In genomic region chr12:111143509-111144063, GRCm38 (mm10) we compare ENCODE assay signal across 8 mouse cellular contexts. TPM values are rescaled to one million over a fixed set of nuclear protein-coding genes. Genes with fewer than 3 reads are reported as not detected.
DNase-seq lines count a peak whose midpoint lies in the region; ATAC-seq and TF ChIP-seq lines count a peak whose summit lies in the region.

No protein-coding gene starts in this region.

- TF ChIP-seq POLR2A in lung, adult 2 months (IDR thresholded peaks at IDR 0.05; ENCODE audit: borderline replicate concordance, extremely low read depth, low read depth, low read length), result no peak

- no peaks in the 10 kb centered on the region for H3K36me3 ChIP-seq in lung, embryonic 14.5 days (ENCODE audit: insufficient read depth)
- H3K36me3 ChIP-seq in forebrain, embryonic 16.5 days (ENCODE audit: control insufficient read depth, insufficient read depth), result no peaks in the 10 kb centered on the region
- H3K36me3 ChIP-seq in hindbrain, embryonic 11.5 days (ENCODE audit: control insufficient read depth, insufficient read depth, low read length), result no peaks in the 10 kb centered on the region
- no peaks in the 10 kb centered on the region for H3K36me3 ChIP-seq in midbrain, embryonic 16.5 days (ENCODE audit: control insufficient read depth, insufficient read depth, low read length)

- ATAC-seq in lung, embryonic 14.5 days (ENCODE audit: insufficient read depth), result peak; percentile 50; the same call in 1 of the 2 replicates
- ATAC-seq in forebrain, embryonic 16.5 days, result peak; percentile 39
- ATAC-seq in hindbrain, embryonic 11.5 days (ENCODE audit: low FRiP score), result peak; percentile 67
- ATAC-seq in midbrain, embryonic 16.5 days, result peak; percentile 39; the same call in 1 of the 2 replicates

- H3K27me3 ChIP-seq in lung, embryonic 14.5 days (ENCODE audit: insufficient read depth, low read length), result no peaks in the 10 kb centered on the region
- H3K27me3 ChIP-seq in forebrain, embryonic 16.5 days (replicated peaks; ENCODE audit: control insufficient read depth, insufficient read depth, low read length), result no peaks in the 10 kb centered on the region
- no peaks in the 10 kb centered on the region for H3K27me3 ChIP-seq in hindbrain, embryonic 11.5 days (ENCODE audit: control insufficient read depth, insufficient read depth, low read length)
- no peaks in the 10 kb centered on the region for H3K27me3 ChIP-seq in midbrain, embryonic 16.5 days (ENCODE audit: control insufficient read depth, insufficient read depth, low read depth, low read length)

- H3K4me1 ChIP-seq in lung, embryonic 14.5 days (ENCODE audit: insufficient read depth), result peaks cover 3% of the 10 kb centered on the region; the same call in 1 of the 2 replicates
- peaks cover 3% of the 10 kb centered on the region for H3K4me1 ChIP-seq in lung, adult 2 months (ENCODE audit: control insufficient read depth, insufficient read depth, low read length)
- peaks cover 26% of the 10 kb centered on the region for H3K4me1 ChIP-seq in forebrain, embryonic 16.5 days (replicated peaks; ENCODE audit: control insufficient read depth, insufficient read depth, low read length)
- H3K4me1 ChIP-seq in hindbrain, embryonic 11.5 days (replicated peaks; ENCODE audit: control insufficient read depth, insufficient read depth, low read length), result peaks cover 19% of the 10 kb centered on the region
- peaks cover 14% of the 10 kb centered on the region for H3K4me1 ChIP-seq in midbrain, embryonic 16.5 days (ENCODE audit: control insufficient read depth, insufficient read depth, low read length)

- no peak overlapping the region for H3K4me3 ChIP-seq in lung, embryonic 14.5 days (ENCODE audit: low read depth, low read length)
- H3K4me3 ChIP-seq in lung, adult 2 months (replicated peaks; ENCODE audit: extremely low read depth, low read depth, low read length), result no peak overlapping the region
- peak overlapping the region; percentile 14; the same call in 1 of the 2 replicates for H3K4me3 ChIP-seq in forebrain, embryonic 16.5 days (replicated peaks; ENCODE audit: low read length)
- no peak overlapping the region for H3K4me3 ChIP-seq in hindbrain, embryonic 11.5 days (ENCODE audit: low read depth, low read length)
- H3K4me3 ChIP-seq in midbrain, embryonic 16.5 days (ENCODE audit: low read depth, low read length), result no peak overlapping the region

- WGBS in lung, embryonic 14.5 days, result 69% methylated on average over 16 of the region's 16 CpGs
- 54% methylated on average over 16 of the region's 16 CpGs for WGBS in lung, adult 2 months
- 41% methylated on average over 16 of the region's 16 CpGs for WGBS in forebrain, embryonic 16.5 days
- 63% methylated on average over 16 of the region's 16 CpGs for WGBS in hindbrain, embryonic 11.5 days
- WGBS in midbrain, embryonic 16.5 days, result 52% methylated on average over 16 of the region's 16 CpGs

- peak; percentile 56 for DNase-seq in lung, embryonic 14.5 days
- DNase-seq in lung, adult 2 months, result no peak
- DNase-seq in hindbrain, embryonic 11.5 days (ENCODE audit: low spot score), result no peak
- DNase-seq in cerebellum, postnatal 25 days, result no peak
- no peak for DNase-seq in ovary, postnatal 10 days (ENCODE audit: low spot score)
- no peak for DNase-seq in layer of hippocampus, postnatal 14 days (ENCODE audit: low spot score in 2 of 2)

- no peaks in the 10 kb centered on the region for H3K9me3 ChIP-seq in lung, embryonic 14.5 days (ENCODE audit: low read depth, low read length)
- H3K9me3 ChIP-seq in forebrain, embryonic 16.5 days (ENCODE audit: control insufficient read depth, low read length), result no peaks in the 10 kb centered on the region
- no peaks in the 10 kb centered on the region for H3K9me3 ChIP-seq in hindbrain, embryonic 11.5 days (ENCODE audit: control insufficient read depth, low read length)
- no peaks in the 10 kb centered on the region; the same call in 1 of the 2 replicates for H3K9me3 ChIP-seq in midbrain, embryonic 16.5 days (replicated peaks; ENCODE audit: control insufficient read depth, low read length, poor library complexity, severe bottlenecking)

- no peak; the same call in 1 of the 2 replicates for TF ChIP-seq CTCF in lung, embryonic 14.5 days (IDR thresholded peaks at IDR 0.05; ENCODE audit: low read depth)
- no peak for TF ChIP-seq CTCF in lung, adult 2 months (IDR thresholded peaks at IDR 0.05; ENCODE audit: insufficient read depth, low read length)

- no peak overlapping the region for H3K9ac ChIP-seq in lung, embryonic 14.5 days
- H3K9ac ChIP-seq in forebrain, embryonic 16.5 days (replicated peaks; ENCODE audit: low read depth, low read length), result peak overlapping the region; percentile 44
- H3K9ac ChIP-seq in hindbrain, embryonic 11.5 days (ENCODE audit: low read depth, low read length), result no peak overlapping the region
- no peak overlapping the region for H3K9ac ChIP-seq in midbrain, embryonic 16.5 days (ENCODE audit: low read depth, low read length)

- peak overlapping the region; percentile 64 for H3K27ac ChIP-seq in lung, embryonic 14.5 days (ENCODE audit: low read depth)
- peak overlapping the region; percentile 85 for H3K27ac ChIP-seq in forebrain, embryonic 16.5 days (ENCODE audit: low read length)
- H3K27ac ChIP-seq in hindbrain, embryonic 11.5 days (ENCODE audit: low read depth, low read length), result peak overlapping the region; percentile 79
- H3K27ac ChIP-seq in midbrain, embryonic 16.5 days (ENCODE audit: low read length), result peak overlapping the region; percentile 65

- H3K4me2 ChIP-seq in lung, embryonic 14.5 days, result peak overlapping the region; percentile 24; the same call in 1 of the 2 replicates
- peak overlapping the region; percentile 48 for H3K4me2 ChIP-seq in forebrain, embryonic 16.5 days (ENCODE audit: low read length)
- H3K4me2 ChIP-seq in hindbrain, embryonic 11.5 days (replicated peaks; ENCODE audit: low read depth, low read length), result peak overlapping the region; percentile 24
- peak overlapping the region; percentile 38 for H3K4me2 ChIP-seq in midbrain, embryonic 16.5 days (ENCODE audit: low read length)

RNA-seq across cellular contexts. Expression of gene Traf3, which starts 22.6 kb away (rescaled TPM):
- 10.7 and 11.7 TPM in 2 replicates for polyA plus RNA-seq in lung, embryonic 14.5 days (2014; fragmentation: Nextera tagmentation; extraction: Ambion mirVana)
- 16.8 and 20.2 TPM in 2 replicates for polyA plus RNA-seq in lung, adult 2 months (2012; rRNA removed)
- 14.0 and 15.8 TPM in 2 replicates for polyA plus RNA-seq in forebrain, embryonic 16.5 days (2015; fragmentation: Nextera tagmentation; extraction: Ambion mirVana)
- polyA plus RNA-seq in hindbrain, embryonic 11.5 days (2014; fragmentation: Nextera tagmentation; extraction: Ambion mirVana), result 11.4 and 16.2 TPM in 2 replicates
- 17.4 and 22.3 TPM in 2 replicates for polyA plus RNA-seq in midbrain, embryonic 16.5 days (2015; fragmentation: Nextera tagmentation; extraction: Ambion mirVana)
- 100 to 1,000 TPM; 124 to 128 TPM for total RNA-seq in layer of hippocampus, postnatal 14 days (2021)

RNA-seq across cellular contexts. Expression of gene 4930595D18Rik, which starts 40.7 kb away (rescaled TPM):
- not detected in 2 replicates for polyA plus RNA-seq in lung, embryonic 14.5 days (2014; fragmentation: Nextera tagmentation; extraction: Ambion mirVana)
- not detected in 2 replicates for polyA plus RNA-seq in lung, adult 2 months (2012; rRNA removed)
- not detected in 2 replicates for polyA plus RNA-seq in forebrain, embryonic 16.5 days (2015; fragmentation: Nextera tagmentation; extraction: Ambion mirVana)
- not detected in 2 replicates for polyA plus RNA-seq in hindbrain, embryonic 11.5 days (2014; fragmentation: Nextera tagmentation; extraction: Ambion mirVana)
- not detected in 2 replicates for polyA plus RNA-seq in midbrain, embryonic 16.5 days (2015; fragmentation: Nextera tagmentation; extraction: Ambion mirVana)
- under 1 TPM in 1 of 2 experiments, not detected in 1; 0.41 TPM for total RNA-seq in layer of hippocampus, postnatal 14 days (2021)
